Comparison of ENCODE assay signal across 41 mouse cellular contexts in genomic region chr11:67640299-67640698, GRCm38 (mm10). TPM values are rescaled to one million over a fixed set of nuclear protein-coding genes. Genes with fewer than 3 reads are reported as not detected.
"Had no signal": no experiment of that assay in that cellular context is flagged by ENCODE, and none has a peak within 500 bp of the region (broad histone marks: within the 10 kb centered on the region; RNA-seq: fewer than 3 reads in every experiment).

No protein-coding gene starts in this region.

- DNase-seq: left cerebral cortex, postnatal 4 days; liver; liver, embryonic 13.5 days; liver, postnatal 0 days; lung, adult 18-20 months; lung, adult 2 months; lung, embryonic 14.5 days; lung, postnatal 10 days; lung, postnatal 14 days; lung, postnatal 36 days; lung, postnatal 4 days; midbrain, embryonic 14.5 days had no signal

- H3K9ac ChIP-seq: limb, embryonic 12.5 days; limb, embryonic 13.5 days; limb, embryonic 15.5 days; liver, embryonic 12.5 days; liver, embryonic 13.5 days; liver, embryonic 14.5 days; liver, embryonic 15.5 days; liver, postnatal 0 days; lung, embryonic 14.5 days; lung, embryonic 15.5 days; midbrain, embryonic 12.5 days; midbrain, embryonic 13.5 days; midbrain, embryonic 15.5 days had no signal

- H3K9me3 ChIP-seq: limb, embryonic 10.5 days; limb, embryonic 12.5 days; limb, embryonic 13.5 days; limb, embryonic 15.5 days; liver, embryonic 12.5 days; liver, embryonic 13.5 days; liver, embryonic 15.5 days; lung, embryonic 15.5 days; midbrain, embryonic 10.5 days; midbrain, embryonic 12.5 days; midbrain, embryonic 13.5 days; midbrain, embryonic 15.5 days had no signal

- H3K4me1 ChIP-seq: liver, embryonic 12.5 days; liver, embryonic 13.5 days; lung, embryonic 15.5 days; megakaryocyte, embryonic 14.5 days; midbrain, embryonic 12.5 days; midbrain, embryonic 13.5 days; midbrain, embryonic 15.5 days had no signal

- H3K36me3 ChIP-seq: limb, embryonic 10.5 days; limb, embryonic 12.5 days; limb, embryonic 13.5 days; limb, embryonic 15.5 days; liver, embryonic 12.5 days; liver, embryonic 13.5 days; liver, embryonic 15.5 days; lung, embryonic 15.5 days; midbrain, embryonic 10.5 days; midbrain, embryonic 12.5 days; midbrain, embryonic 13.5 days; midbrain, embryonic 15.5 days had no signal

- H3K4me2 ChIP-seq: limb, embryonic 12.5 days; limb, embryonic 13.5 days; limb, embryonic 15.5 days; liver, embryonic 11.5 days; liver, embryonic 12.5 days; liver, embryonic 13.5 days; liver, embryonic 15.5 days; lung, embryonic 14.5 days; lung, embryonic 15.5 days; midbrain, embryonic 11.5 days; midbrain, embryonic 12.5 days; midbrain, embryonic 13.5 days; midbrain, embryonic 15.5 days had no signal

- H3K4me3 ChIP-seq: limb, embryonic 10.5 days; limb, embryonic 12.5 days; limb, embryonic 13.5 days; limb, embryonic 15.5 days; liver, embryonic 12.5 days; liver, embryonic 13.5 days; liver, embryonic 15.5 days; lung, embryonic 15.5 days; megakaryocyte, embryonic 14.5 days; midbrain, embryonic 10.5 days; midbrain, embryonic 12.5 days; midbrain, embryonic 13.5 days; midbrain, embryonic 15.5 days; myocyte had no signal

- H3K27ac ChIP-seq: limb, embryonic 10.5 days; limb, embryonic 12.5 days; limb, embryonic 13.5 days; limb, embryonic 15.5 days; liver, embryonic 12.5 days; liver, embryonic 13.5 days; liver, embryonic 14.5 days; liver, embryonic 15.5 days; lung, embryonic 15.5 days; macrophage; midbrain, embryonic 10.5 days; midbrain, embryonic 12.5 days; midbrain, embryonic 13.5 days; midbrain, embryonic 15.5 days had no signal

- H3K27me3 ChIP-seq: limb, embryonic 12.5 days; limb, embryonic 13.5 days; limb, embryonic 15.5 days; liver, embryonic 12.5 days; liver, embryonic 13.5 days; liver, embryonic 15.5 days; lung, embryonic 15.5 days; midbrain, embryonic 12.5 days; midbrain, embryonic 13.5 days; midbrain, embryonic 15.5 days had no signal

RNA-seq across cellular contexts. Expression of gene Rcvrn, which starts 54.8 kb away (rescaled TPM):
- total RNA-seq: liver, adult 2 months; megakaryocyte progenitor cell, adult 5-6 weeks; megakaryocyte, adult 5-6 weeks; megakaryocyte-erythroid progenitor cell, adult 5-6 weeks; midbrain, postnatal 0 days; monocyte, adult 5-6 weeks had no signal
- polyA plus RNA-seq: limb, embryonic 10.5 days; limb, embryonic 11.5 days; limb, embryonic 12.5 days; limb, embryonic 13.5 days; limb, embryonic 15.5 days; liver, adult 2 months; liver, embryonic 11.5 days; liver, embryonic 12.5 days; liver, embryonic 13.5 days; liver, embryonic 14.5 days; liver, embryonic 15.5 days; liver, embryonic 16.5 days; liver, postnatal 0 days; lung, embryonic 14.5 days; lung, embryonic 15.5 days; lung, embryonic 16.5 days; lung, postnatal 0 days; macrophage; midbrain, embryonic 10.5 days; midbrain, embryonic 11.5 days; midbrain, embryonic 12.5 days; midbrain, embryonic 13.5 days; midbrain, embryonic 14.5 days; midbrain, embryonic 15.5 days; midbrain, embryonic 16.5 days; midbrain, postnatal 0 days; myocyte; neural tube, embryonic 11.5 days had no signal
